Mouse (Mus musculus) cerebellum, adult 2 months (tissue): ENCODE data around the gene Nt5dc1.

Source experiments
- CTCF ChIP-seq: fragments of 200-500 bp; IDR thresholded peaks from 2 replicates; pipeline ENCODE4 v1.5.1; 2011; ENCODE audit warnings: low read depth, mild to moderate bottlenecking, control low read depth, low read length, moderate library complexity, borderline replicate concordance; ENCODE audit not compliant: insufficient read depth
- POLR2A ChIP-seq: fragments of 200-500 bp; IDR thresholded peaks from 2 replicates; pipeline ENCODE4 v1.6.1; 2011; ENCODE audit warnings: low read length, control low read depth, borderline replicate concordance; ENCODE audit not compliant: insufficient read depth

DNA sequence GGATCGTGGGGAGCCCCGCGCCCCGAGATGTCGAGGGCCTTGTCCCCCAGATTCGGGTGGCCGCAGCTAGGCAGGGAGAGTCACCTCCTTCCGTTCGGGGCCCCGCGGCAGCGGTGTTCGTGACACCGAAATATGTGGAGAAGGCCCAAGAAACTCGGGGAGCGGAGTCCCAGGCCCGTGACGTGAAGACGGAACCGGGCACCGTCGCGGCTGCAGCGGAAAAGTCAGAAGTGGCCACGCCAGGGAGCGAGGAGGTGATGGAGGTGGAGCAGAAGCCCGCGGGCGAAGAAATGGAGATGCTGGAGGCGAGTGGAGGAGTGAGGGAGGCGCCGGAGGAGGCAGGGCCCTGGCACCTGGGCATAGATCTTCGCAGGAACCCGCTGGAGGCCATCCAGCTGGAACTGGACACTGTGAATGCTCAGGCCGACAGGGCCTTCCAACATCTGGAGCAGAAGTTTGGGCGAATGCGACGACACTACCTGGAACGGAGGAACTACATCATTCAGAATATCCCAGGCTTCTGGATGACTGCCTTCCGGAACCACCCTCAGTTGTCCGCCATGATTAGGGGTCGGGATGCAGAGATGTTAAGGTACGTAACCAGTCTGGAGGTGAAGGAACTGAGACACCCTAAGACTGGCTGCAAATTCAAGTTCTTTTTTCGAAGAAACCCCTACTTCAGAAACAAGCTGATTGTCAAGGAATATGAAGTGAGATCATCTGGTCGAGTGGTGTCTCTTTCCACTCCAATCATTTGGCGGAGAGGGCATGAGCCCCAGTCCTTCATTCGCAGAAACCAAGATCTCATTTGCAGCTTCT, 135.7 kb downstream of the Nt5dc1 start:
- no peak for TF ChIP-seq CTCF
- TF ChIP-seq POLR2A, result no peak
